Mouse (Mus musculus): ENCODE measurements at regions not wholly inside any gene's neighbourhood (a gene's known extent, or its start where the extent isn't known, plus 50 kb on each side); places are given as distances from the start of the nearest gene placed in this dataset.
"Not testable (repeated sequence)": the region's sequence is repeated elsewhere in the genome, so short reads cannot be mapped to it uniquely, and the experiment has no call there.

DNA sequence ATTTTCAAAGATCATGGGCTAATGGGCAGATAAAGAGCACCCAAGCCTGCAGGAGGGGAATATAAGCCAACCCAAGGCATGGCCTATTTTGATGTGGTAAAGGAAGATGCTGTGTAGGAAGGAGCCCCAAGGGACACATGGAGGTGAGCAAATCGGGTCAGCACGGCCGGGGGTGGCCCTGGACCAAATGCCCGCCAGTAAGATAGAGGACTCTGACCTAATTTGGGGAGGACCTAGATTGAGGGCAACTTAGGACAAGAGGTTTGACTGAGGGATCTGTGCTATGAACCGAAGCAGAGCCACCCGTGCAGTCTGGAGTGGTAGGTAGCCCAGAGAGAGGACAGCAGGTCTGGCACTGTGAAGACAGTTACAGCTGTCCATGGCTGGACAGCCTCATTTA lies 166.9 kb upstream of the Myt1l start:
- Histone ChIP-seq H3K36me3 (ENCODE audit: control insufficient read depth, insufficient read depth, low read length) (no peaks in the 10 kb centered on the region), H3K4me3 (ENCODE audit: control insufficient read depth, insufficient read depth, low read length) (no peak overlapping the region), H3K4me1 (replicated peaks; ENCODE audit: control insufficient read depth, insufficient read depth, low read length) (no peaks in the 10 kb centered on the region), H3K27me3 (ENCODE audit: control insufficient read depth, insufficient read depth, low read length) (no peaks in the 10 kb centered on the region), H3K27ac (ENCODE audit: control insufficient read depth, insufficient read depth, low read length) (no peak overlapping the region)
- WGBS, result 90% methylated on average over 6 of the region's 6 CpGs
- no peak for TF ChIP-seq CTCF (IDR thresholded peaks at IDR 0.05; ENCODE audit: borderline replicate concordance, control insufficient read depth, extremely low read depth, insufficient read depth, low read length, poor library complexity)
- no peak for TF ChIP-seq POLR2A (IDR thresholded peaks at IDR 0.05; ENCODE audit: control insufficient read depth, extremely low read depth, insufficient read depth, low read length, poor library complexity)
- no peak for DNase-seq

DNA sequence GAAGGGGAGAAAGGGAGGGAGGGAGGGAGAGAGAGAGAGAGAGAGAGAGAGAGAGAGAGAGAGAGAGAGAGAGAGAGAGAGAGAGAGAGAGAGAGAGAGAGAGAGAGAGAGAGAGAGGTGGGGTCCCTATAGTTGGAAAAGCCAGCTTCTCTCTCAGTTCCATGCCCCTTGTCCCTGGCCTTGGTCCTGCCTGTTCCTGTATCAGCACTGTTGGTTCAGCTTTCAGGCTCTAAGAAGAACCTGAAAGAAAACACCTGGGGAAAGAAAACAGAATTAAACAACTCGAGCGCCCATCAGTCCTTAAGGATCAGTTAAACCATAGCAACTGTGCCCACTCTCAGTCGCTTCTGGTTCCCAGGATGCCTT lies 160.5 kb upstream of the Myt1l start:
- H3K36me3 ChIP-seq (ENCODE audit: control insufficient read depth, insufficient read depth, low read length); H3K27ac ChIP-seq (ENCODE audit: control insufficient read depth, insufficient read depth, low read length); H3K27me3 ChIP-seq (ENCODE audit: control insufficient read depth, insufficient read depth, low read length); DNase-seq; H3K4me1 ChIP-seq (replicated peaks; ENCODE audit: control insufficient read depth, insufficient read depth, low read length); H3K4me3 ChIP-seq (ENCODE audit: control insufficient read depth, insufficient read depth, low read length): not testable (repeated sequence)
- 58% methylated on average over 3 of the region's 3 CpGs for WGBS

DNA sequence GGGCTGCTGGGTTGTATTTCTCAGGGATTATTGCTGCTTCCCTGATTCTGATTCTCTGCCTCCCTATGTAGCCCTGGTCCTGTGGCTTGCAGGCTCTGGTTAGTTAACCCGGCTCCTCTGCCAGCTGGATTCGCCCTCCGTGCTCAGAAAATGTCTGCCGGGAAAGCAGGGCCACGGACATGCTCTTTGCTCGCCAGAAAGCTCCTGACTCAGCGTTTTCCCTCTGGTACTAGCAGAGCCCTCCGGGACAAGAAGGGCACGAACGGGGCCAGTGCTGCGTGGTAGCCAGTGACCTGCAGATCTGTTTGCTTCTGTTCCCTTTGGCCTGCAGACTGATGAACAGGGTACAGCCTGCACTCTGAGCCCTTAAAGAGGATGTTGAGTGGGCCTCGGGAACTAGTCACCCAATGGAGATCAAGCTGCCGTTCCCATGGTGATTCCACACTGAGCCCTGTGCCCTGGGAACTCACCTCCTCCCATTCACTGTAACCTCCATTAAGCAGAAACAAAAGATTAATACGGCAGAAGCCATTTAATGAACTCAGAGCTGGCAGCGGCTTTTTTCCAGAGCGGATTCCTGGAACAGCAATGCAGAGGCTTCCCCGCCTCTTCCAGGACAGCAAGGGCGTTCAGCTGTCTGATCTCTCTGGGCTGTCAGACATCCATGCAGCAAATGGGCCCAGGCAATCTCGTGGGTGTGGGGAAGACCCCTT lies 159.9 kb upstream of the Myt1l start:
- Histone ChIP-seq H3K36me3 (ENCODE audit: control insufficient read depth, insufficient read depth, low read length) (no peaks in the 10 kb centered on the region), H3K4me1 (replicated peaks; ENCODE audit: control insufficient read depth, insufficient read depth, low read length) (no peaks in the 10 kb centered on the region), H3K4me3 (ENCODE audit: control insufficient read depth, insufficient read depth, low read length) (no peak overlapping the region), H3K27me3 (ENCODE audit: control insufficient read depth, insufficient read depth, low read length) (no peaks in the 10 kb centered on the region), H3K27ac (ENCODE audit: control insufficient read depth, insufficient read depth, low read length) (no peak overlapping the region)
- no peak for TF ChIP-seq CTCF (IDR thresholded peaks at IDR 0.05; ENCODE audit: borderline replicate concordance, control insufficient read depth, extremely low read depth, insufficient read depth, low read length, poor library complexity)
- TF ChIP-seq POLR2A (IDR thresholded peaks at IDR 0.05; ENCODE audit: control insufficient read depth, extremely low read depth, insufficient read depth, low read length, poor library complexity), result no peak
- DNase-seq, result no peak
- WGBS, result 35% methylated on average over 19 of the region's 19 CpGs

DNA sequence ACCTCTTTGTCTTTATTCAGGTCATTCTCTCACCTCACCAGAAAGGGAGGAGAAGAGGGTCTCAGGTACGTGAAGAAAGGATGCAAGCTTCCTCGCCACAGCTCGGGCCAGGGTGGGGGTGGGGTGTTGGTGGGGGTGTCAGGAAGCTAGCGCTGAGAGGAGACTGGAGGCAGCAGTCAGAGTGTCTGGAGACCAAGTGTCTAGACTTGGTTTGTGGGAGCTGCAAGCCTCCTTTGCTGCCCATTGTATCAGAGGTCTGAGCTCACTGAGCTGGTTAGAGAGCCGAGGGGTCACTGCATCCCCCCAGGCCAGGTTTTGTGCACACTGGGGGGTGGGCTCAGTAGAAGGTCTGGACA lies 159.4 kb upstream of the Myt1l start:
- WGBS, result 41% methylated on average over 5 of the region's 5 CpGs
- H3K27ac ChIP-seq (ENCODE audit: control insufficient read depth, insufficient read depth, low read length), result no peak overlapping the region
- H3K4me3 ChIP-seq (ENCODE audit: control insufficient read depth, insufficient read depth, low read length), result no peak overlapping the region
- H3K4me1 ChIP-seq (replicated peaks; ENCODE audit: control insufficient read depth, insufficient read depth, low read length), result no peaks in the 10 kb centered on the region
- H3K27me3 ChIP-seq (ENCODE audit: control insufficient read depth, insufficient read depth, low read length), result no peaks in the 10 kb centered on the region
- TF ChIP-seq CTCF (IDR thresholded peaks at IDR 0.05; ENCODE audit: borderline replicate concordance, control insufficient read depth, extremely low read depth, insufficient read depth, low read length, poor library complexity), result no peak
- TF ChIP-seq POLR2A (IDR thresholded peaks at IDR 0.05; ENCODE audit: control insufficient read depth, extremely low read depth, insufficient read depth, low read length, poor library complexity), result no peak
- no peaks in the 10 kb centered on the region for H3K36me3 ChIP-seq (ENCODE audit: control insufficient read depth, insufficient read depth, low read length)
- no peak for DNase-seq

DNA sequence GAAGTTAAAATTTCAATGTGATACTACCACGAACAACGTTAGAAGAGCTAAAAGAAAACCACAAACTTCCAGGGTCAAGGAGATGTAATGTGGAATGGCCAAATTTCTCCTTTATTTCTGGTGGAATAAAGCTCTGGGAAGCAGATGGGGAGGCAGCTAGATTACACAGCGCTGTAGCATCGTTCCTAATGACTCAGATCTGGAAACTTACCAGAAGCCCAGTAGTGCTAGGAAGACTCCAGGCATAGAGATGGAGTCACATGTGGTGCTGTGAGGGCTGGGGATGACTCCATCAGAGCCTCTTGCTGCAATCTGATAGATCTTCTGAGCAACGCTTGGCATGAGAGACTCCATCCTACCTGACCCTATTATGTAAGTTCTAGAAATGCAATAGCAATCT lies 136.4 kb upstream of the Myt1l start:
- DNase-seq, result no peak
- Histone ChIP-seq H3K27me3 (ENCODE audit: control insufficient read depth, insufficient read depth, low read length) (no peaks in the 10 kb centered on the region), H3K4me1 (replicated peaks; ENCODE audit: control insufficient read depth, insufficient read depth, low read length) (no peaks in the 10 kb centered on the region), H3K4me3 (ENCODE audit: control insufficient read depth, insufficient read depth, low read length) (no peak overlapping the region), H3K36me3 (ENCODE audit: control insufficient read depth, insufficient read depth, low read length) (no peaks in the 10 kb centered on the region), H3K27ac (ENCODE audit: control insufficient read depth, insufficient read depth, low read length) (no peak overlapping the region)
- TF ChIP-seq POLR2A (IDR thresholded peaks at IDR 0.05; ENCODE audit: control insufficient read depth, extremely low read depth, insufficient read depth, low read length, poor library complexity) (no peak), CTCF (IDR thresholded peaks at IDR 0.05; ENCODE audit: borderline replicate concordance, control insufficient read depth, extremely low read depth, insufficient read depth, low read length, poor library complexity) (no peak)
- 82% methylated on average over 5 of the region's 5 CpGs for WGBS

DNA sequence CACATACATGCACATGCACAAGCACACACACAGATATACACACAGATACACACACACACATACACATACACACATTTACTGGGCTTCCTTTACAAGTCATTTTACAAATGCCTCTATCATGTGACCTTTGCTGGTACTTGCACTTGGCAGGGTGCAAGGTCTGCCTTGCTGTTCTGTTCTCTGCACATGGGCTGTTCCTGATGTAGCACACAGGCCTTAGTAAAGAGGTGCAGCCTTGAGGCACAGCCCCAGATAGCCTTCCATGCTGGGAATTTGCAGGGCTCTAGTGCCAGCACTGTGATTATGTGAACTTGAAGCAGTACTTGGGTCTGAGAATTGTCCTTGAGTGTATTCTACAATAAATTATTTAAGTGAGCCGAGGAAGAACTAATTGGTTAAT lies 133.9 kb upstream of the Myt1l start:
- no peak for DNase-seq

DNA sequence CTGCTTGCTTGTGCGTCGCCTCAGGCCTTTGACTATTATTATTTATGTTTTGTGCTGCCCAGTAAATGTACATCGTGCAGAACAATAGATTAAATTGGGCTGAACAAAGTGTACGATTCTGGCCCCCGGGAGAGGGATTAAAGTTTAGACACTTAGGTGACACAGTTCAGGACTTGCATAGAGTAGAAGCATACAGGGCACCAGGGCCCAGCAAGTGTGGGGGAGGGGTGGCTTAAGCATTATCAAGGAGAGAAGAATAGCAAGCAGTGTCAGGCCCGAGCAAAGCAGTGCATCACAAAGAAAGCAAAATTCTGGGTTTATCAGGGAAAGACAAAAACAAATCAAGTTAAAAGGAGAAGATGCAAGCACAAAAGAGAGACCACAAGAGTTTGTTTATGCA lies 133.3 kb upstream of the Myt1l start:
- WGBS, result 89% methylated on average over 6 of the region's 6 CpGs
- Histone ChIP-seq H3K4me1 (replicated peaks; ENCODE audit: control insufficient read depth, insufficient read depth, low read length) (no peaks in the 10 kb centered on the region), H3K4me3 (ENCODE audit: control insufficient read depth, insufficient read depth, low read length) (no peak overlapping the region), H3K36me3 (ENCODE audit: control insufficient read depth, insufficient read depth, low read length) (no peaks in the 10 kb centered on the region), H3K27me3 (ENCODE audit: control insufficient read depth, insufficient read depth, low read length) (no peaks in the 10 kb centered on the region), H3K27ac (ENCODE audit: control insufficient read depth, insufficient read depth, low read length) (no peak overlapping the region)
- no peak for DNase-seq
- no peak for TF ChIP-seq POLR2A (IDR thresholded peaks at IDR 0.05; ENCODE audit: control insufficient read depth, extremely low read depth, insufficient read depth, low read length, poor library complexity)

More for the DNA sequence above, 133.9 kb upstream of the Myt1l start:
- Histone ChIP-seq H3K27me3 (ENCODE audit: control insufficient read depth, insufficient read depth, low read length) (no peaks in the 10 kb centered on the region), H3K36me3 (ENCODE audit: control insufficient read depth, insufficient read depth, low read length) (no peaks in the 10 kb centered on the region), H3K27ac (ENCODE audit: control insufficient read depth, insufficient read depth, low read length) (no peak overlapping the region), H3K4me1 (replicated peaks; ENCODE audit: control insufficient read depth, insufficient read depth, low read length) (no peaks in the 10 kb centered on the region), H3K4me3 (ENCODE audit: control insufficient read depth, insufficient read depth, low read length) (no peak overlapping the region)
- no peak for TF ChIP-seq POLR2A (IDR thresholded peaks at IDR 0.05; ENCODE audit: control insufficient read depth, extremely low read depth, insufficient read depth, low read length, poor library complexity)
- no peak for TF ChIP-seq CTCF (IDR thresholded peaks at IDR 0.05; ENCODE audit: borderline replicate concordance, control insufficient read depth, extremely low read depth, insufficient read depth, low read length, poor library complexity)
- WGBS, result 94% methylated on average over 1 of the region's 1 CpGs

All from thymus, adult 2 months (tissue).